Mouse (Mus musculus) MN1 (cell line): Measurements from ENCODE around the gene Adamts2.

Experiments
- DNase-seq: peaks from one replicate; pipeline ENCODE4 v3.0.0-alpha.2; 2016; ENCODE audit warnings: low spot score

Gene Adamts2

DNA sequence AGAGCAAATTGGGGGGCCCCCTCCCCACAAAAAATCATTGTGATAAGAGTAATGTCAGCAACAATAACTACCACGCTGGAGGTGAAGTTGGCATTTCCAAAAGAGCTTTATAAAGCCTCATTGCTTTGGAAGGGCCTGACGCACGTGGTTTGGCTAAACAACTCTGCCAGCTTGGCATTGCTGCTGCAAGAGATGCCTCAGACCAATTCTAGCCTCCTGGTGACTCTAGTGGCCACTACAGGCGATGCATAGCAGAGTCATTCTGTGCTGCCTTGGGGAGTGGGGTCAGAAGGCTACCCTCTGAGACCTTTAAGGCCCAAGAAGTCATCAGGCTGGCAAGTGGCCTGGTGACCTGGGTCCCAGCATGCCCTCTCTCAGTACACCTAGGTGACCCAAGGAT is 132.2 kb downstream of the Adamts2 start:
- no peak for DNase-seq

GRCm38 (mm10) chr11:50736548-50736947 is 134.7 kb downstream of the Adamts2 start:
- DNase-seq, result no peak

DNA sequence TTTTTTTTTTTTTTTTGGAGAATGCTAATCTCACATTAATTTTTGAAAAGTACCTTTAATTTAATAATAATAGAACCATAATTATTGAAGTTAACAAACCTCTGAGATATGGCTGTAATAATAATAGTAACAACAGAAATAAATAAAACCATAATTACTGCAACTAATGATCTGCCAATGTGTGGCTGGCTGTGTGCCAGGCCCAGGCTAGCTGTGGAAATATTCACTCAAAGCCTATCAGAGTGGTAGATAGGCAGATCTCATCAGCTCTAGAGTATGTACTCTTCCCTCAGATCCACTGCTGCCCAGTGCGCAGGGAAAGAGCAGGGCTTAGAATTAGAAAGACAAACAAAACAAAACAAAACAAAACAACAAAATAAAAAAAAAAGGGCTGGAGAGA is 136.6 kb downstream of the Adamts2 start:
- DNase-seq, result no peak

GRCm38 (mm10) chr11:50739453-50739852 is 137.6 kb downstream of the Adamts2 start:
- DNase-seq, result no peak

- no peak for DNase-seq
Observed at GRCm38 (mm10) chr11:50742146-50742545, 140.3 kb downstream of the Adamts2 start.

DNA sequence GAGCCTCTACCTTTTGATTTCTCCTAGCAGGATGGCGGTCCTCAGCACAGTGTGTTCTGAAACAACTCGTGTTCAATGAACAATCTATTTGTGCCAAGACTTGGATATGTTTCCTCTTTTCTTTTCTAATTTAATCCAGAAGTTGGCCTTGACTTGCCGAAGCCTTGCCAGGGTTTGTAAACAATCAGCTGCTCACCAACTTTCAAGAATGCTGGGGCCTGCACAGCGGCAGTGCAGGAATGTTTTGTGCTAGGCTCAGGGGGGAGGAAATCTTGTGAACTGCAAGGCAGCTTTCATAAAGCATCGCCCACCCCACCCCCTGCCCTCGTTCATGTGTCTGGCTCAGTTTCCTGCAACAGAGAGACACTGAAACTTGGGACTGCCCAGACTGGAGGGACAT is 143.1 kb downstream of the Adamts2 start:
- DNase-seq, result no peak

GRCm38 (mm10) chr11:50746508-50746907 is 144.6 kb downstream of the Adamts2 start:
- no peak for DNase-seq

GRCm38 (mm10) chr11:50750983-50751585 is 149.2 kb downstream of the Adamts2 start:
- DNase-seq, result no peak

DNA sequence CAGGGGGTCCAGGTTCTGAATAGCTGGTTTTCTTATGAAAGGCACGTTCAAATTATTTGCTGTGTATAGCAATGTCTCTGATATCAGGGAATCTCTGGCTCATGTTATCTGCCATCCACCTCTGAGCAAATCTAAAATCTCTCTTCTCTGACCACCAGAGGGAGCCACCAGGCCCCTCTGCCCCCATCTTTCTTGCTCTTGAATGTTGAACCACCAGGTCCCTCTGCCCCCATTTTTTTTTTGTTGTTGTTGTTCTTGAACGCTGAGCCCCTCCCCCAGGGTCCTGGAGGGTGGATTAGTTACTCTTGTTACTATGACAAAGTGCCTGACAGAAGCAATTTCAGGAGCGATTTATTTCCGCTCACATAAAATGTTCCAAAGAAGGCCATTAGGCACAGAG is 155.9 kb downstream of the Adamts2 start:
- no peak for DNase-seq

GRCm38 (mm10) chr11:50766461-50766860 is 164.6 kb downstream of the Adamts2 start:
- no peak for DNase-seq

GRCm38 (mm10) chr11:50767039-50767438 is 165.2 kb downstream of the Adamts2 start:
- DNase-seq, result peak; percentile 26

DNA sequence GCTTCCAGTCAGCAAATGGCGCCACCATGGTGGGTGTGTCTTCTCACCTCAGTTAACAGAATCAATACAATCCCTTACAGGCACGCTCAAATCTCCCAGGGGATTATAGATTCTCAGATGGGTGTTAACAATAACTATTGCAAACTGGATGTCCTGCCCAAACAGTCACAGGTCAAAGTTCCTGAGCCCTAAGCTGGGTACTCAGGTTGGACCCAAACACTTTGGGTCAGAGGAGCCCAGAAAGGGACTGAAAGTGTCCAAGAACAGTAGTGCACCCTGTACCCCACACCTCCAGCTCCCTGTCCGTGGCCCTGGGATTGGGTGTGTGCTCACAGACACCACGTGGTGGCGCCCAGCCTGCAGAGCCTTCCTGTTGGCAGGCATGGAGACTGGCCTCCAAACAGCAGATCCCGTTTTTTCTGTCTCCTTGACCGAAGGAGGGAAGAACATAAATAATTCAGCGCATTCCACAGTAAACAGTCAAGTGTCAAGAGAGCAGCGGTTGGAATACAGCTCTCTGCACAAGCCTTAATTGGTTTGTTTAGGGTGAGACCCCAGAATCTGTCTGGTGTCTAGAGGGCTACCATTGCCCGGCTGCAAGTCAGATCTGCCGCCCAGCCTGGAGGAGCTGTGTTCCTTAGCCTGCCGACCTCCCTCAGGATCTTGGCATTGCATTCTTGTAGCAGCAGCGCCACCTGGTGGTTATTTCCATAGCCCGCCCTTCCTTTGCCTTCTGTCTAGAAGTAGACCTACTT is 167.3 kb downstream of the Adamts2 start:
- DNase-seq, result peak; percentile 82

DNA sequence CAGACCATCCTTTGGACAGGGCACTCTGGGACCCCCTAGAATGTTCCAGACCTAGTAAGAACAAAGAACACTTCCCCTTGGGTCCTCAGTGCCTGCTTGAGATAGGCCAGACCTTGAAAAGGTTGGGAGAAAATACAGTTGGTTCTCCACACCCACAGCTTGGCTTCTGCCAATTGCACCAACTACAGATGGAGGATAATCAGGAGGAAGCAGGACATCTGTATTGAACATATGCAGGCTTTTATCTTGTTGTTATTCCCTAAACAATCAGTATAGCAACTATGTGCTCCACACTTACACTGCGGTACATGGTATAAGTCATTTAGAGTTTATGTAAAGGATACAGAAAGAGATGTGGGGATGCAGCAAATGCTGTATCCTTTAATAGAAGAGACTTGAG is 169.1 kb downstream of the Adamts2 start:
- DNase-seq, result no peak

DNA sequence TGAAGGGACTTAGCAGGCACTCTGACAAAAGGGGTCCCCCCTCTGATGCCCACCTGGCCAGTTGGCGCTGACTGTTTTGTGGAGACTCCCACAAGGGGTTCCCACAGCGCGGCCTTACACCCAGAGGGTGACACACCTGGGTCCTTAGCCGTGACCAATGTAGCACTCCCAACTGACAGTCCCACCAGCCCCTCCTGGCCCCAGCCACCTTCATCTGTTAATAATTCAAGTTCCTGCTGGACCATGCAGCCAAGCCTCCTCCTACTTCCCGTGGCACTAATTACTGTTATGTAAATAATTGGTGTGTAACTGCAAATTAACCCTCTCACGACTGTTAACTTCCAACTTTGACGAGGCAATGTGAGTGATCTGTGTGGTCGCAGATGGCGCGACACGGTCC is 195.8 kb downstream of the Adamts2 start:
- DNase-seq, result no peak

GRCm38 (mm10) chr11:50798836-50799235 is 197.0 kb downstream of the Adamts2 start:
- no peak for DNase-seq

DNA sequence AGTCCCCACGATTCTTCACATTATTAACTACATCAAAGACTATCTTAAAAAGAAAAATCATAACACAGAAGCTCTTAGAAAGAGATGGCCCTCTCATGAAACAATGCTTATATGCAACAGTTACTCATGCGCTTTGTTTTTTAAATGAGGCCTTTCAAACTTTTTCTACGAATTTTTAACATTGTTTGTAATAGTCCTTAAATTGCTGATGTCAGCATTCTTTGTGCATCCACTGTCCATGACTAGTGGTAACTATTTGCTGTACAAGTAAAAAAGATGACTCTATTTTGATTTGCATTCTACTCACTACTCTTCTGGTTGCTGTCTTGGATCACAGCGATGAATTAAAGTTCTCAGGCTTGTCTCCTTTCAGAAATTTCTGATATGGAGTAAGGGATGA is 212.3 kb downstream of the Adamts2 start:
- DNase-seq, result no peak

DNA sequence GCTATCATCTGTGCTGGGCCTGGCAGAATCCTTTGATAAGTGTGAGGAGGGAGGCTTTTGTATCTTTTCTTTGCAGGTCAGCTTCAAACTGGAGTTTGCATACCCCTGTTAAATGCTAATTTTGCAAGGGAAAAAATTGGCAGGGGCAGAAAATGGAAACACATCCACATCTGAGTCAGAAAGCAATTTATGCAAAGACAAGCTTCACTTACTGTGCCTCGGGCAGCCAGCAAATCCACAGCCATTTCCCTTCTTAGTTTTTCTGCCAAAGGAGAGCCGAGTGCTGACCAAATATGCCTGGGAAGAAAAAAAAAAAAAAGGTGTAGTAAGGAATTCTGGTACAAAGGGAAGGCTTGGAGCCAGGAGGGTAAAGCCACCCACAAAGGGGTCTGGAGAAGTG is 224.3 kb downstream of the Adamts2 start:
- no peak for DNase-seq

GRCm38 (mm10) chr11:50827010-50827953 is 225.4 kb downstream of the Adamts2 start, which contains the start of gene Zfp354c:
TSS of gene Zfp354c (minus strand) at chr11:50827724.
- peak; percentile 84 for DNase-seq

DNA sequence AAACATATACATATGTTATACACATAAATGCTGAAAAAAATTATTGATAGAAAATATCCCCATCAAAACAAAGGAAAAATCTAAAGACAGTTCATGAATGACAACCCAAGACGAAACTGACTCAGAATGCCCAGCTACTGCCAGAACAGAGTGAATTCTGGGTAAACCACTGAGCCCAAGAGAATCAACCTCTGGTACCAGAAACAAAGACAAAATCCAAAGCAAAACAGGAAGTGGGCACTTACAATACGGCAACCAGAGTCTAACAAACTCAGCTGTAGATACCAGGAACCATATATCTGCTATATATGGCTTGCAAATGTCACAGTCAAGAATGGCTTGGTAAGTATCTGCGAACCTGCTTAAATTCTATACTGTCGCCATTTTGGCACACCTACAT is 233.8 kb downstream of the Adamts2 start:
- DNase-seq, result no peak

DNA sequence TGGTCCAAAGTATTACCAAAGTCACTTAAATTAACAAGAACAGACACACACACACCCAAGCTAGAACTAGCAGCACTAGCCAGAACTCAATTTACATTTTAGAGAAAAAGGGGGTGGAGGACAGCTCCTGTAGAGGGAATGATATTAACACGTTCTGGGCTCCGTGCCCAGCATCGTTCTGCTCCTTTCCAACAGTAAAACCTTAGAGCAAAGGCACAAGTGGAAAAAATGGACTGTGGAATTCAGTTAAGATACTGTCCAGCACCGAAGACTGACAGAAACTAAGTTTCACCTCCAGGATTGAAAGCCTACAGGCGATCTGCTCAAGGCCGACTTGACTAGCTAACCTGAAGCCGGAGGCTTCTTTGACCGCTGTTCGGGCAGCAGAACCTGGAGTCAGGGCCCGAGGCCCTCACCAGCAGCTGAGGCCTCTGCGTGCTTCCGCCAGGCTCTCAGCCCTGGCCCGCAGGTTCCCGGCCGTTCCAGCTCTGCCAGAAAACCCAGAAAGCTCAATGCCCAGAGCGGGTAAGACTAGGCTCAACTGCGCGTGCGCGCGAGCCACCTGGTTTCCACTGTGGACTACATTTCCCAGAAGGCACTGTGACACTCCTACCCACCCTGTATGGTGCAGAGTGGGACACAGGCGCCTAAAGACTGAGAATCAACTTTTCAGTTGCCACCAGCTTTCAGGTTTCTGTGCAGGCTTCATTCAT is 239.3 kb downstream of the Adamts2 start, which contains the start of gene Zfp879:
Gene Zfp879, minus strand, starts transcription at position 530 of the 713 bp plus-strand sequence.
- peak; percentile 95 for DNase-seq

GRCm38 (mm10) chr11:50845951-50846350 is 244.1 kb downstream of the Adamts2 start:
- DNase-seq, result no peak

DNA sequence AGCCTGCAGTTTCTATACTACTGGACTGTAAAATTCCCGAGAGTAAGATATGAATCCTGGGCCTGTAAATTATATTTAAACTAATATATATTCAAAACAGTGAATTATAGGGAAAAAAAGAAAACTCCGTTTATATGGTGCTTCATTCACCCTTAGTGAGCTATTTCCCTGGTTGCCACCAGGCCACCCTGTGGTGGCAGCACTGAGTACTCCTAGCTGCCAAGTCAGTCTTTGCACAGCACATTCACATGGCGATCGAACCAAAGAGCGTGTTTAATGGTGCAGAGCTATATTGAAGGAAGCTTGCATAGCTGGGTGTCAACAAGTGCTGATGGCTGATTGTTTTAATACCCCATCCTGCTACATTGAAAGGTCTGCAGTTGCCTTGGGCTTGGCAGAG is 245.2 kb downstream of the Adamts2 start:
- DNase-seq, result peak; percentile 17
